Mouse (Mus musculus): ENCODE results near the gene Mob3b. TPM values are rescaled to one million over a fixed set of nuclear protein-coding genes. Genes with fewer than 3 reads are reported as not detected.
"Not testable (repeated sequence)": the region's sequence is repeated elsewhere in the genome, so short reads cannot be mapped to it uniquely, and the experiment has no call there.

Gene Mob3b
- total RNA-seq, 2 experiments from 2014 or later = 5.0 to 6.8 TPM

DNA sequence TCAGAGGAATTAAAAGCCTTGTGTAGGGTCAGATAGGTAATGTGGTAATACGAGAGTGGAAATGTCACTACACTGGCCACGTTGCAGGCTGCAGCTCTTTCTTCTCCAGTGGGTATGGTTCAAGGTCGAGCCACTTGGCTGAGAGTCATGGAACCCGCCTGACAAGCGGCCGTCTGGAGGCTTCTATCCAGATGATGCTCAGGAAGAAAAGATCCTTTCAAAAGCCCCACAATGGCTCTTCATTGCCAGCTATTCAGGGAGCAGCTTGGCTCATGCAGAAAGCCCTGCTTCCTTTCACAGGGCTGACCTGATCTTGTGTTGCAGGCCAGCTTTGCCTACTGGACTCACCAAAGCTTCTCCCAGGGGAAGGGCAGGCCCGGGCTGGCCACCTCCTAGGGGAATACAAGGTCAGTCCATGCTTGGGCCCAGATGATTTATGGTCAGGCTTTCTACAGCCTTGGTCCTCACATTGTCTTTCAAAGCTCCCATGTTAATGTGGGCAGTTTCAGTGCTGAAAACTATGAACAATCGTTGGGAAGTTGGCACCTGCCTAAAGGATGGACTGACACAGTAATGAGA, 176.7 kb downstream of the Mob3b start:
- peak in 1 of 2 experiments; percentile 40 for DNase-seq (ENCODE audit: low spot score in 2 of 2)

- DNase-seq (ENCODE audit: low spot score in 2 of 2) = no peak
These were observed 180.2 kb downstream of the Mob3b start for GRCm38 (mm10) chr4:34976916-34977702.

- DNase-seq (ENCODE audit: low spot score in 2 of 2) = peak; percentile 70 to 80
These were observed 180.9 kb downstream of the Mob3b start for GRCm38 (mm10) chr4:34976331-34976778.

- no peak for DNase-seq (ENCODE audit: low spot score in 2 of 2)
These were observed 182.5 kb downstream of the Mob3b start for GRCm38 (mm10) chr4:34974795-34975194.

DNA sequence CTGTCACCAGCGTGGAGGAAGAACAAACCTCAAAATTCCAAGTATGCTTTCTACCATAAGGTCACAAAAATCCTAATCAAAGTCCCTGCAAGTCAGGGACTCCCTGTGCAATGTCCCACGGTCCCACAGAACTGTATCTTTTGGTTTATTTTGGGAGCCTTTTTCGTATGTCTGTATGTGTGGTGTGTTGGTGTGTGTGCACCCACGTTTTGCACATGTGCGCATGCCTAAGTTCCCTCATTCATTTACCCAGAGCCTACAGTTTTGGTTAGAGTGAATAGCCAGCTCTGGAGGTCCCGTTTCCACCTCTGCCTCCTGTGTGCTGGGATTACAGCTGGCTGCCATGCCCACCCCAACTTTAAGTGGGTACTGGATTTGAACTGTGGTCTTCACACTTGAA, 189.7 kb downstream of the Mob3b start:
- DNase-seq (ENCODE audit: low spot score in 2 of 2) = peak in 1 of 2 experiments; percentile 25

DNA sequence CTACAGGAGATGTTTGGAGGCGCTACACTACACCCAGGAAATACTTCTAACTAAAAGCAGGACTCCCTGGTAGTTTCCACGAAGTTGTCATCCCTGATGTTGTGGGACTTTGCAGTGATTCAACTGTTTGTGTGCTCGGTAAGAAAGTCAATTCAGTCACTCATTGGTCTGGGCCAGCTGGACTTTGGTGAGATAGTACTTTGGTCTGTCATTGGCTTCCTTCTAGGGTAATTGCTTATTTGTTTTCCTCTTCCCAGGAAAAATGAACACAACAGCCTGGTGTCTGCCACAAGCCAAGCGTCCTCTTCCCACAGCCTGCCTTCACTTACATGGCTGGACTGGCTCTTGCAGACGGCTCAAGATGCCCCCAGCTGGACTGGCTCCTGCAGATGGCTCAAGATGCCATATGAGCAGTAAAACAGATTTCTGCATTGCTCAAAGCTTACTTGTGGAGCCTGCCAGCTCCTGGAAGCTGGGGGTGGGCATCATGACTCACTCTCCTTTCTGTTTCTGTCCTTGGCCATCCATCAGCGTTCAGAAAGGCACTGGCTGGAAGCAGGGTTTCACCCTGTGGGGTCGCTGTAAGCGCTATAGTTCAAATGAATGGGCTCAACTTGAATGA, 190.8 kb downstream of the Mob3b start:
- DNase-seq (ENCODE audit: low spot score in 2 of 2) = peak; percentile 50 to 67

GRCm38 (mm10) chr4:34964906-34965305, 192.4 kb downstream of the Mob3b start:
- peak in 1 of 2 experiments; percentile 62 for DNase-seq (ENCODE audit: low spot score in 2 of 2)

GRCm38 (mm10) chr4:34963999-34964398, 193.3 kb downstream of the Mob3b start:
- DNase-seq (ENCODE audit: low spot score in 2 of 2) = no peak

GRCm38 (mm10) chr4:34960781-34961560, 196.3 kb downstream of the Mob3b start:
- DNase-seq (ENCODE audit: low spot score in 2 of 2) = peak in 1 of 2 experiments; percentile 69

DNA sequence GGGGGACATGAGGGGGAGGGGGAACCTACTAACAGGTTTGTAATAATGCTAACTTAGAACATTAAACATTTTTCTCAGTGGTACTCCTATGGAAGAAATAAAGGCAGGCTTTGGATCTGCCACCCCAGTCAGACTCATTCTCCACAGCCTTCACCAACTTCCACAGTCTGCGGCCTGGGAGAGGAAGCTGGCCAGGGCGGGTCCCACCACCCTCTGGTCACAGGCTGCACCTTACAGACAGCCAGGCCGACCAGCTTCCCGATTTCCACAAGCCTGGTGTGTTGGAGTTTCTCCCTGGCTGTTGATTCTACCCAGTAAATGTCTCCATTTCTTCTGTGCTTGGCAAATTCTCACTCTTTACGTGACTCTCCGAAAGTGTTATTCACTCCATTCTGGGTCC, 197.8 kb downstream of the Mob3b start:
- no peak for DNase-seq (ENCODE audit: low spot score in 2 of 2)

DNA sequence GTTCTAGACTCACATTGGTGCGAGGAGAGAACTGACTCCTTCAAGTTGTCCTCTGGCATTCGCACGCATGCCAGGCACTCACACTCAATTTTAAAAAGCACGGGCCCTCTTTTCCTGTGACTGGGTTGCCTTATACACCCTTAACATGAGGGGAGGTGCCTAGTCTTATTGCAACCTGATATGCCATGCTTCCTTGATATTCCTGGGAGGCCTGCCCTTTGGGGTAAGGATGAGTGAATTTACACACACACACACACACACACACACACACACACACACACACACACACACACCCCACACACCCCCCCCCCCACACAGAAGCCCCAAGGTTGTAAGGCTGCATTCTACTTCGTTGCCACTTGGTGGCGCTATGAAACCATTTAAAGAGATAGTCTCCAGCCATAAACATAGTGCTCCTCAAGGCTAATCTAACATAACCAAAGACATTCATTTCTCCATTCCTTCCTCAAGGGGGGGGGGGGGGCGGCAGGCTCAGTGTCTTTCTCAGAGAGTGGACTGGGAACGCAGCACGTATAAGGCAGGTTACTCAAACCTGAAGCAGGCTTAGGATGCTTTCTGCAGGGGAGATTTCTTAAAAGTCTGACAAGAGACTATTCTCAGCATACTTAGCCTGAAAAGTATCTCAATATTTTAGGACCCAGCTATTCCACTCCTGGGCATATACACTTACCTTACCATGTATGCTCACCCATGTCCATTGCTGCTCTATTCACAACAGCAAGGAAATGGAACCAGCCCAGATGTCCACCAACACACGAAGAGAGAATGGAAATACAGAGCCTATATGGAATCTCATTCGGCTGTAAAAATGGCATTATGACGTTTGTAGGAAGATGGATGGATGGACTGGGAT, 198.9 kb downstream of the Mob3b start:
- peak in 1 of 2 experiments; percentile 62 for DNase-seq (ENCODE audit: low spot score in 2 of 2)

DNA sequence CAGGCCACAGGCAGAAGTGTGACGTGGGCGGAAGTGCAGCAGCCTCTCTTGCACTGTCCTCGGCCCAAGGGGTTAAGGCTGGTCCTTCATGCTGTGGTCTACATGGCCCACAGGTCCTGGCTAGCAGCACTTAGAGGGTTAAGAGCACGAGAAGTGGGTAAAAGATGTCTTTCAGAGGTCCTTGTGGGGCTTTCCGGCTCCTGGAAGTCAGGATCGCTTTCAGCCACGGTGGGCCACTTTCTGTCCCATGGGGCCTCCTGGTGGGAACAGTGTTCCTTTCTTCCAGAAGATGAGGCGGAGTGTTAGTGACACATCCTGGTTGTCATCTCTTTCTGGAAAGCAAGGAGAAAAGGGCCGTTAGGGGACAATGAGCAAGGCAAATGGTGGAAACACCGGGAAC, 203.6 kb downstream of the Mob3b start:
- DNase-seq (ENCODE audit: low spot score in 2 of 2) = no peak

GRCm38 (mm10) chr4:34947181-34947580, 210.1 kb downstream of the Mob3b start:
- DNase-seq (ENCODE audit: low spot score in 2 of 2) = no peak

DNA sequence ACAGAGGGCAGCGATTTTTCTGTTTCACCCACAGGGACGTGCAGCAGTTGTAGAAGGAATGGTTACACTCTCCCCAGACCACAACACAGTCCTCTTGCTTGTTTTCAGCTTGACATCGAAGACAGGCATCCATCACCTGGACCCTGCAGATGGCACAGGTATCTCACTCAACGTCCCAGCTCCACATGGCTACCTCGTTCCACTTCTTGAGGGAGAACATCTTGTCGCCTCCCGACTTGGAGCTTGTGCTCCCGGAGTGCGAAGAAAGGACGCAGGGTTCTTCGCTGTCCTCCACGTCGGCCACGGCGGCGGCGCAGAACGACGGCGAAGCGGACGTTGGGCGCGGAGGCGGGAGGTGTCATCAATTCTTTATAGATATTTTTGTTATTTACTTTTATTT, 216.2 kb downstream of the Mob3b start:
- no peak for DNase-seq (ENCODE audit: low spot score in 2 of 2)

DNA sequence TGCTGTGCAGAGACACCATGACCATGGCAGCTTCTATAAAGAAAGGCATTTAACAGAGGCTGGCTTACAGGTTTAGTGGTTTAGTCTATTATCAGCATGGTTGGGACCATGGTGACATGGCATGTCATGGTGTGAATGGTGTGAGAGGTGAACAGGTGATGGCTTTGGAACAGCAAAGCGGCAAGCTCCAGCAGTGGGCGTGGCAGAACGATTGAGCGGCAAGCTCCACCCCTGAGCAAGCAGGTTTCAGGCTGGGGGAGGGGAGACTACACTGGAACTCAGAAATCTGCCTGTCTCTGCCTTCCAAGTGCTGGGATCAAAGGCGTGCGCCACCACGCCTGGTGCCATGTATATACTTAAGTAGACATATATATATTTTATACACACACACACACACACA, 228.9 kb downstream of the Mob3b start:
- DNase-seq (ENCODE audit: low spot score in 2 of 2) = not testable (repeated sequence)

- peak; percentile 32 to 81 for DNase-seq (ENCODE audit: low spot score in 2 of 2)
These were observed 235.0 kb downstream of the Mob3b start for GRCm38 (mm10) chr4:34922177-34922870.

- no peak for DNase-seq (ENCODE audit: low spot score in 2 of 2)
These were observed 239.9 kb downstream of the Mob3b start for GRCm38 (mm10) chr4:34917400-34917799.

GRCm38 (mm10) chr4:34912171-34912570, 245.1 kb downstream of the Mob3b start:
- no peak for DNase-seq (ENCODE audit: low spot score in 2 of 2)

- no peak for DNase-seq (ENCODE audit: low spot score in 2 of 2)
These were observed 245.9 kb downstream of the Mob3b start for GRCm38 (mm10) chr4:34911401-34911800.

DNA sequence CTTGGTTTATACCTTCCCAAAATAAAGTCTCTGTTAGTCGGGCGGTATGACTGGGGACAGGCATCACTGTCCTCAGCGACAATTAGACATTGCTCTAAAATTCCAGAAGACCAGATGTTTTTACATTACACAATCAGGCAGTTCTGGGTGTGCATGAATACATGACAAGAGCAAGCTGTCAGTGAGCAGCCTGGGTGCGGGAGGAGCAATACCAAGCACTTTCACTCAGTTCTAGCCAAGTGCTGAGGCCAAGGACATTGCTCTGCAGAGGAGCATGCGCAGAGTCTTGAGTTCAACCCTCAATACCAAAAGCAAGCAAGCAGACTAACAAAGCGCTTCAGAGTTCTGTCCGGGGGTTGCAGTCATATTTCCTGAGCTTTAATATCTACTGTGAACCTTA, 249.2 kb downstream of the Mob3b start:
- DNase-seq (ENCODE audit: low spot score in 2 of 2) = no peak

Measured in layer of hippocampus, adult 18-20 months (tissue).